Mouse (Mus musculus): Measurements from ENCODE around the gene Rnls. TPM values are rescaled to one million over a fixed set of nuclear protein-coding genes. Genes with fewer than 3 reads are reported as not detected.

Gene Rnls
- 5.8 and 6.4 TPM in 2 replicates for polyA plus RNA-seq (2015; fragmentation: Nextera tagmentation; extraction: Ambion mirVana)

GRCm38 (mm10) chr19:33391651-33392382, at the start of gene Rnls:
TSS of gene Rnls (minus strand) at chr19:33392295.

Small RNA genes lying within 50 kb of the gene (microRNA-seq; reads per million reads assigned to microRNA genes)
- 4.6 reads per million, percentile 9 among the genes with 10 or more reads in this experiment for gene Mir3970

Other genes starting within 250 kb of the Rnls start
- gene Lipo4, start 125.5 kb upstream of the Rnls start, polyA plus RNA-seq (2015; fragmentation: Nextera tagmentation; extraction: Ambion mirVana): not detected in 2 replicates
- not detected in 2 replicates for gene Gm8978, start 233.0 kb upstream of the Rnls start, polyA plus RNA-seq (2015; fragmentation: Nextera tagmentation; extraction: Ambion mirVana)